Mouse (Mus musculus) G1E (cell line): Measurements from ENCODE around the gene Atad5. TPM values are rescaled to one million over a fixed set of nuclear protein-coding genes. Genes with fewer than 3 reads are reported as not detected.
A peak's percentile ranks its signal among the peaks of the same experiment; 100 is the strongest.

Experiments used
- ATAC-seq: 2 replicates; pipeline ENCODE4 v1.8.0; 2016; ENCODE audit warnings: mild to moderate bottlenecking; ENCODE audit not compliant: insufficient number of reproducible peaks, poor library complexity, low FRiP score, severe bottlenecking; ENCODE audit errors: extremely low read depth
- DNase-seq: peaks from one replicate; pipeline ENCODE4 v3.0.0; 2012; ENCODE audit warnings: low spot score
- H3K27me3 ChIP-seq: 2 replicates; pipeline ENCODE4 v1.6.1; 2012; ENCODE audit warnings: mild to moderate bottlenecking, low read length, inconsistent platforms; ENCODE audit not compliant: insufficient read depth
- H3K36me3 ChIP-seq: replicated peaks from 2 replicates; pipeline ENCODE3; 2012; ENCODE audit warnings: mild to moderate bottlenecking, inconsistent platforms
- H3K4me1 ChIP-seq: 2 replicates; pipeline ENCODE4 v1.6.1; 2012; ENCODE audit warnings: low read depth, low read length, inconsistent platforms, mixed read lengths; ENCODE audit not compliant: insufficient read depth
- H3K4me3 ChIP-seq: 2 replicates; pipeline ENCODE4 v1.5.1; 2012; ENCODE audit warnings: low read depth, mild to moderate bottlenecking, inconsistent platforms, low read length, moderate library complexity, mixed read lengths
- H3K9me3 ChIP-seq: replicated peaks from 2 replicates; pipeline ENCODE4 v1.6.1; 2012; ENCODE audit warnings: inconsistent platforms
- CTCF ChIP-seq: IDR thresholded peaks from 2 replicates; pipeline ENCODE4 v1.5.1; 2012; ENCODE audit warnings: low read depth, low read length, inconsistent platforms, mixed read lengths
- GATA1 ChIP-seq: IDR thresholded peaks from 2 replicates; pipeline ENCODE4 v1.6.1; 2012; ENCODE audit warnings: borderline replicate concordance, low read length, inconsistent platforms, mixed read lengths
- GATA2 ChIP-seq: IDR thresholded peaks from 2 replicates; pipeline ENCODE4 v1.6.1; 2012; ENCODE audit warnings: low read depth, low read length, inconsistent platforms, borderline replicate concordance
- POLR2AphosphoS5 ChIP-seq: IDR thresholded peaks from 2 replicates; pipeline ENCODE4 v1.6.1; 2012; ENCODE audit warnings: low read depth, low read length, inconsistent platforms; ENCODE audit not compliant: insufficient replicate concordance
- TAL1 ChIP-seq: conservative IDR thresholded peaks from 2 replicates; pipeline ENCODE4 v1.6.1; 2012; ENCODE audit warnings: low read depth, low read length, inconsistent platforms, mixed read lengths
- polyA plus RNA-seq: library from polyadenylated mRNA; stranded (reverse); fragments of >175 nt; gene quantifications from 2 replicates; pipeline ENCODE4 v1.2.3, GENCODE M21; 2012
- total RNA-seq, 2 experiments: library from RNA; stranded (forward) in 1 of 2; stranded (reverse) in 1 of 2; fragments of 200-1000 nt in 1 of 2; fragments of >200 nt in 1 of 2; fragmentation: Nextera tagmentation in 1 of 2; gene quantifications; 2 replicates each; pipeline ENCODE4 v1.2.3; 2014 to 2017

Gene Atad5
- total RNA-seq (2014; fragmentation: Nextera tagmentation) (88.0 and 98.7 TPM in 2 replicates), total RNA-seq (2017) (61.9 and 69.2 TPM in 2 replicates), polyA plus RNA-seq (6.7 and 7.0 TPM in 2 replicates)

DNA sequence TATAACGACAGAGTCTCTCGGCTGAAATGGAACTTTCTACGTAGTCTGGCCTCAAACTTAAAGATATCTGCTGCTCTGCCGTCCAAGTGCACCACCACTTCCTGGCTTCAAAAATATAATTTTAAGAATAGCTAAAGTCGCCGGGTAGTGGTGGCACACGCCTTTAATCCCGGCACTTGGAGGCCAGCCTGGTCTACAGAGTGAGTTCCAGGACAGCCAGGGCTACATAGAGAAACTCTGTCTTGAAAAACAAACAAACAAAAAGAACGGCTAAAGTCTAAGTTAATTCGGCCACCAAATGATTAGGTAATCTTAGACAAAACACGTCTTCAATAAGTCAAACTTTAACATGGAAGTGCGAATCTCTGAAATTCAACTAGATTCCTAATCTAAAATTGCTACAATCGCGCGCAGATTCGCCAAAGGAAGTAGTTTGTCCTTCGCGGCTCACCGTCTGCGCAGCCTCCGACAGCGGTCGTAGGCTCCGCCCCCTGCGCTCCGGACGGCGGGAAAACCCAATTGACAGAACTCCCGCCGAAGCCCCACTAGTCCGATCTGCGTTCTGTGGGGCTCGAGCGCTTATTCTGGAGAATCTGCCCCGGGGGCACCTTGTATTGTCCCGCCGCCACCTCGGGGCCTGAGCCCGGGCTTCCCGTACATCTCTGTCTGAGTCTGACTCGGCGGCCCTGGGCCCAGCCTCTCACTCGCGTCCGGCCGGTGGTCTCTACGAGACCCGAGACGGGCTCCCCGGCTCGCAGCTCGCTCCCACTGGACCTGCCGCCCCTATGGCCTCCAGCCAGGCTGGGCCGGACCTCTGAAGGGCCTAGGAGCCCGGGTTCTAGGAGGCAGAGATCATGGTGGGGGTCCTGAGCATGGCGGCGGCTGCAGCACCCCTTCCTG lies at the start of gene Atad5:
TSS of gene Atad5 (plus strand) at position 484 of the 900 bp plus-strand sequence.
- no peaks in the 10 kb centered on the region for H3K27me3 ChIP-seq
- ATAC-seq (peak; percentile 28; the same call in 1 of the 2 replicates), DNase-seq (peak; percentile 34)
- peaks cover 21% of the 10 kb centered on the region for H3K36me3 ChIP-seq
- peak within 1 kb of the TSS; percentile 93 for H3K4me3 ChIP-seq
- H3K9me3 ChIP-seq = no peaks in the 10 kb centered on the region
- H3K4me1 ChIP-seq = peaks cover 61% of the 10 kb centered on the region
- TF ChIP-seq POLR2AphosphoS5 (no peak), TAL1 (no peak), CTCF (no peak), GATA1 (no peak), GATA2 (no peak)

DNA sequence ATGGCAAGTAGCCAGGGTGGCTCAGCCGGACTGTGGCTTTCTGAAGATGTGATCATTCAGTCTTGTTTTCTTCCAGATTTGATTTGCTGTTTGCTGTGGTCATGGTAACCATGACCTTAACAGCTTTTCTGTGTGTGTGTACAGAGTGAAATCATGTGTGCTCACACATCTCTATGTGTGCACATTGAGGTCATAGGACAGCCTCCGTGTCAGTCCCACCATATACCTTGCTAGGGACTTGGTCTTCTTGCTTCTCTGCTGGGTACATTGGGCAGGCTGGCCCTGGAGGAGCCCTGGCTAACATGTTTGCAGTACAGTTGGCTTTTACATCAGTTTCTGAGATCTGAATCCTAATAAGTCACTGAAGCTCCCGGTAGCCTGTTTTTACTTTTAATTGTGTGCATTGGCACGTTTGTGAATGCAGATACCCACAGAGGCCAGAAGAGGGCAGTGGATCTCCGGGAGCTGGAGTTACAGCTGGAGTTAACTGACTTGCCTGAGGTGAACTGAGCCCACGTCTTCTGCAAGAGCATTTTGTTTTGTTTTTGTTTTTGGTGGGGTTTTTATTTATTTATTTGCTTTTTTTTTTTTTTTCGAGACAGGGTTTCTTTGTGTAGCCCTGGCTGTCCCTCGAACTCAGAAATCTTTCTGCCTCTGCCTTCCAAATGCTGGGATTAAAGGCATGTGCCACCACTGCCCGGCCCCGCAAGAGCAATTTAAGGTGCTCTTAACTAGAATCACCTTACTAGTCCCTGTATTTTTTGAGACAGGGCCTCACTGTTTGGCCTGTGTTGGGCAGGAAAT lies 46.4 kb upstream of the Atad5 start:
- peaks cover 51% of the 10 kb centered on the region for H3K36me3 ChIP-seq
- 0 out of 2 replicates have a peak, but pooled peaks cover 2% of the 10 kb centered on the region for H3K4me1 ChIP-seq
- DNase-seq (peak; percentile 6), ATAC-seq (no peak)
- H3K4me3 ChIP-seq = no peak overlapping the region
- TF ChIP-seq CTCF (peak; percentile 40; the same call in 1 of the 2 replicates), TAL1 (no peak), POLR2AphosphoS5 (no peak), GATA2 (no peak)
- no peaks in the 10 kb centered on the region for H3K9me3 ChIP-seq
- no peaks in the 10 kb centered on the region for H3K27me3 ChIP-seq

DNA sequence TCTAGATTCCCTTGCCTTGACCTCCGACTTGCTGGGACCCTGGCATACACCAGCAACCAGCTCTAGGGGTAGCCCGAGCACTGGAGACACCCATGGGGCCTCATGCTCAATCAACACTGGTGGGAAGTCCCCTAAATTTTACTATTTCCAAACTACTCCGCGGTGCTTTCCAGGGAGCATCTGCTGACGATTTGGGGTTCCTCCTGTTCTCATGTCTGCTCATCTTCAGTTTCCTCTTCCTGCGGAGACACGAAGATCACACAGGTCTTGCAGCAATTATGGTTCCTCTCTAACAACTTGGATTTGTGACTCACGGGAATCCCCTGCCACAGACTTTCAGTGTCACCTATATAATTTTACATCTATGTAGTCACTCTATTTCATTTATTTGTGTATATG lies 45.8 kb upstream of the Atad5 start:
- Histone ChIP-seq H3K4me1 (0 out of 2 replicates have a peak, but pooled peaks cover 2% of the 10 kb centered on the region), H3K9me3 (no peaks in the 10 kb centered on the region), H3K4me3 (no peak overlapping the region), H3K27me3 (no peaks in the 10 kb centered on the region), H3K36me3 (peaks cover 57% of the 10 kb centered on the region)
- DNase-seq (no peak), ATAC-seq (no peak)
- TF ChIP-seq TAL1 (no peak), CTCF (no peak), POLR2AphosphoS5 (no peak; the same call in 1 of the 2 replicates), GATA2 (no peak), GATA1 (no peak)

DNA sequence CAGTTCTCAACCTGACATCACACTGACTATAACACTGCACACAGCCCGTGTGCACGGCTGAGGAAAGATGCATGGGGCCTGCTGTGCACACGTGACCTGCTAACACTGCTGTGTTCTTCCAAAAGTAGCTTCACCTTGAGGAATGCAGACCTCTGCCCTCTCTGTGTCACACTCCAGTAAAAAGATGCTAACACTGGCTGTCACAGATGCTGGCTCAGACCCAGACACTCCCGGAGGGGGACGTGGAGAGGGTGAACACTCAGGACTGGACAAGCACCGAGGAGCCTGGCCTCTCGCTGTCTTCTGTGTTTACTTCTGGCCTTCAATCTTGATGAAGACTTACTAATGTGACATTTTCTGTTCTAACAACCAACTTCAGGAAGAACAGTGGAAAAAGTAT lies 42.3 kb upstream of the Atad5 start:
- no peak for TF ChIP-seq TAL1
- TF ChIP-seq GATA2 = no peak
- no peak for TF ChIP-seq POLR2AphosphoS5
- TF ChIP-seq GATA1 = no peak
- no peak for TF ChIP-seq CTCF
- Histone ChIP-seq H3K27me3 (no peaks in the 10 kb centered on the region), H3K4me3 (no peak overlapping the region), H3K36me3 (peaks cover 84% of the 10 kb centered on the region), H3K9me3 (no peaks in the 10 kb centered on the region), H3K4me1 (peaks cover 5% of the 10 kb centered on the region; the same call in 1 of the 2 replicates)
- DNase-seq (no peak), ATAC-seq (no peak)

DNA sequence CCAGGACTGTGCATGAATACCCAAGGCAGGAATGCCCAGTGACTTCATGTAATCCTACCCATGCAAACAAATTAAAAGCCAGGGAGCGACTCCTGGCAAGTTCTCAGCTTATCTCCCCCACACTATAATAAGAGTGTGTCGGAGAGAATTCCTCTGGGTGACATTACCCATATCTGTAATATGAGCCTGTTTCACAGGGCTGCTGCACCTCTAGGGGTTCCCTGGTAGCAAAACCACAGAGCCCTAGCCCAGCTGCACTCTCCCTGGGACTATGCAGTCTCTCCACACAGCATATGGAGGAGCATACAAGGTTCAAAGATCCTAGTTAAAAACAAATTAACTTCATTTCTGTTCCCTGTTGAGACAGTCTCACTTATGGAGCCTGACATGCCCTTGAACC lies 39.1 kb upstream of the Atad5 start:
- H3K27me3 ChIP-seq = no peaks in the 10 kb centered on the region
- H3K9me3 ChIP-seq = no peaks in the 10 kb centered on the region
- peaks cover 17% of the 10 kb centered on the region for H3K4me1 ChIP-seq
- ATAC-seq (no peak), DNase-seq (no peak)
- peaks cover 88% of the 10 kb centered on the region for H3K36me3 ChIP-seq
- no peak overlapping the region for H3K4me3 ChIP-seq
- no peak for TF ChIP-seq GATA1
- TF ChIP-seq POLR2AphosphoS5 = no peak
- TF ChIP-seq CTCF = no peak
- no peak for TF ChIP-seq GATA2

DNA sequence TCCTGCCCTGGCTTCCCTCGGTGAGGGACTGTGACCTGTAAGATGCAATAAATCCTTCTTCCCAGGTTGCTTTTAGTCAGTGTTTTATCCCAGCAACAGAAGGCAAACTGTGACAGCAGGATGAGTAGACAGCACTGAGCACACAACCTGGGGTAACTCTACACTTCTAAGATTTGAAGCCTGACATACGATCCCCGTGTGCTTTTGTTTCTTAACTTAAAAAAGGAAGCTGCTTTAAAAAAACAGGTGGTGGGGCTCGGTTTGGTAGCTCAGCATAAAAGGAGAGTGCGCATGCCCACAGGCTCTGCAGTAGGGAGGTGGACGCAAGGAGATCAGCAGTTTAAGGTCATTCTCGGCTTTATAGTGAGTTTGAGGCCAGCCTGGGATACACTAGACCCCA lies 36.7 kb upstream of the Atad5 start:
- Histone ChIP-seq H3K27me3 (no peaks in the 10 kb centered on the region), H3K4me1 (peaks cover 17% of the 10 kb centered on the region), H3K9me3 (no peaks in the 10 kb centered on the region), H3K4me3 (no peak overlapping the region), H3K36me3 (peaks cover 96% of the 10 kb centered on the region)
- ATAC-seq = no peak
- no peak for TF ChIP-seq GATA2
- no peak for TF ChIP-seq POLR2AphosphoS5
- TF ChIP-seq CTCF = no peak
- no peak for TF ChIP-seq GATA1
- no peak for TF ChIP-seq TAL1
- DNase-seq = no peak
